Mouse (Mus musculus) heart, postnatal 10 days (tissue): ENCODE results near the gene Engase. TPM values are rescaled to one million over a fixed set of nuclear protein-coding genes. Genes with fewer than 3 reads are reported as not detected.

ENCODE experiments used
- DNase-seq, 2 experiments: peaks; one replicate each; pipeline ENCODE4 v3.0.0; 2021
- intact Hi-C: fragments of 180-260 bp; cut with DNase I; formaldehyde crosslinking; loops from one replicate; pipeline ENCODE4 v1.15.1; 2025
- total RNA-seq, 2 experiments: library from RNA; stranded (reverse); gene quantifications; 2 replicates each; pipeline ENCODE4 v1.2.3; 2021

The Engase gene
- total RNA-seq, 2 experiments from 2014 or later = 6.6 to 7.1 TPM

DNA sequence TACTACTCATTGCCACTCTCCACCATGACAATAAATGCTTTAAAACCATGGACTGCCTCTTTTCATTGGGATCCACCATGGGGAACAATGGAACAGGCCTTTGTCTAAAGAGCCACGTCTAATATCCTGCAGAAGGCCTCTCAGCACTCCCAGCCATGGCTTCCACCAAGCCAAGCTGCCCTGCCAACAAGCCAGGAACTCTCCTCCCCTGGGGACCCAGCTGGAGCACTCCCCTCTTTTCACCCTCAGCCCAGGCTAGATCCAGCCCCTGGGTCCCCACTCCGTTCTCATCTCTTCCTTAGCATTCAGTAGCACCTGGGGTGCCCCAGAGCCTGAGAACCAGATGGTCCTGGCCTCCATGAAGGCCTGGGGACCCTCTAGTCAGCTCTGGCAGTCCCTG is 23.7 kb upstream of the Engase start:
- intact Hi-C loops = no loop called here
- no peak for DNase-seq

GRCm38 (mm10) chr11:118453886-118454671 is 22.6 kb upstream of the Engase start:
- intact Hi-C loops = no loop called here
- peak; percentile 64 to 68 for DNase-seq

DNA sequence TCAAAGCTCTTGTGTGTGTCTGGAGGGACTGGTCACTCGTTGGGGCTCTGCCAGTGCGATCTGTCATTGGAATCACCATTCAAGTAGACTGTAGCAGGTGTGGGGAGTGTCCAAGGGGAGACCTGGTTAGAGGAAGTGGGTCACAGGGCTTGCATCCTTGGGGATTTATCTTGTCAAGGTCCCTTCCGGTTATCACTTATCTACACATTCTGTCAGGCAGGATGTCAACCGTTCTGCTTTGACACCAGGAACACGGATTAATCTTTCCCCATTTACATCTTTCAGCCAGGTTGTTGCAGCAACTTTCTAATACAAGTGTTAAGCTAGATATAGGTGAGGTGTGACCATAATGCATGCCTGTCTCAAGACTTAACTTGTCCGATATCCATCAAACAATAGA is 20.8 kb upstream of the Engase start:
- intact Hi-C loops = no loop called here

GRCm38 (mm10) chr11:118456937-118457336 is 19.7 kb upstream of the Engase start:
- DNase-seq = peak; percentile 49 to 60

More for the DNA sequence above, 20.8 kb upstream of the Engase start:
- DNase-seq = no peak

DNA sequence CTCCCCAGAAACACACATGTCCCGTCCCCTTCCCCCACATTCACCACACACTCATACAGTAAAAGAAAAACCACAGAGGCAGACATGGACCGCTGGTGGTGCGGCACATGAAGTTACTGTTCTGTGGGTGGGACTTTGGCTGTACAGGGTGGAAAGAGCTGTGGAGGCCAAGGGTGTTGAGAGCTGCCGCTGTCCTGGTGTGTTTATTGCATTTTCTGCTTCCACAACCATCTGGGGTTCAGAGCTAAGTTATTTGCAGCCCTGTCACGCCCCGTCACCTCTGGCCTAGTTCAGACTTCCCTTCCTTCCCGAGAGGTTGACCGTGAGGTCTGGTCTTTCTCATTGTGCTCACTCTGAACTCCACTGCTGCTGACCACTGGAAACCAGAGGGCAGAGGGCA is 17.6 kb upstream of the Engase start:
- DNase-seq = peak; percentile 72 to 80
- intact Hi-C loops = no loop called here

More at GRCm38 (mm10) chr11:118456937-118457336, 19.7 kb upstream of the Engase start:
- intact Hi-C loops = no loop called here

DNA sequence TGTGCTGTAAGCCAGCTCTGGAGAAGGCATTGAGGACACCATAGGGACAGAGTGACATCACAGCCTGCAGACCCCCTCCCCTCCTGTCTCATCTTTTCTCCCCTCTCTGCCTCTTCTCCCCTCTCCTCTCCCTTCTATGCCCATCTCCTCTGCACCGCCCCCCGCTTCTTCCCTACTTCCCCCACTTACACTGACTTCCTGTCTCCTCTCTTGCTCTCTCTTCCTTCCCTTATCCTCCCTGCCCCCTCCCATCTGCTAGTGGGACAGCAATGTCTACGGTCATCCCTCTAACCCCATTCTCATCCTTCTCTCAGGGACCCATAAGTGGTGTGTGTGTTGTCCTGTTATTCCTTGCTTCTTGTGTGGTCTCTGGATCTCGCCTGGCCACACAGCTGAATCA is 17.1 kb upstream of the Engase start:
- DNase-seq = peak in 1 of 2 experiments; percentile 41
- intact Hi-C loops = no loop called here

- intact Hi-C loops = no loop called here
- peak in 1 of 2 experiments; percentile 43 for DNase-seq
Measured at GRCm38 (mm10) chr11:118460280-118460679, 16.3 kb upstream of the Engase start.

GRCm38 (mm10) chr11:118467441-118468035 is 9.1 kb upstream of the Engase start:
- no peak for DNase-seq
- intact Hi-C loops = no loop called here

- no peak for DNase-seq
- intact Hi-C loops = no loop called here
Measured at GRCm38 (mm10) chr11:118469509-118470160, 7.0 kb upstream of the Engase start.

DNA sequence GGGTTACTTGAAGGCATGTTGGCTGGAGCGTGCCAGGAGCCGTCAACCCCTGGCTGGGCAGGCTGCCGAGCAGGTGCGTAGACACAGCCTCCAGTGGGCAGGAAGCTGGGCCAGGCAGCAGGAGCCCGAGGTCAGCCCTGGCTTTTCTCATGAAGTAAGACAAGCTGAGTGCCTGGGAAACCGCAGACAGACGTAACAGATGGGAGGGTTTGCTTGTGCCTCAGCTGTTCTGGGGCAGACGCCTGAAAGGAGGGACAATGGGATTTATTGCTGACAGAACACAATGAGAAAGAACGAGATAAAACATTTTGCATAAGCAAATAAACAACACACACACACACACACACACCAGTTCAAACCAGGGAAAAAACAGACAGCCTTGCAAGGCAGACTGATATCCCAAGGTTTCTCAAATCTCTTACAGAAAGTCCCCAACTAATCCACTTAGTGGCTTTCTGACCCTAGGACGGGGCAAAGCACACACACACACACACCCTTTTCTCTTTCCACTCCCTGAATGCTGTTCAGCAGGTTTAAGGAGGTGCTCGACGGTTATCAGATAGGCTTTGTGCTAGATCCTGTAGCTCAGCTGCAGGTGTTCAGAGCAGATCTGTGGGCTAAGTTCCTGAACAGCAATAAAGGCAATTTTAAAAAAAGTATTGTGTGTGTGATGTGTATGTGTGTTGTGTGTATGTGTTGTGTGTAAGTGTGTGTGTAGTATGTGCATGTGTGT is 6.2 kb upstream of the Engase start:
- intact Hi-C loops = no loop called here
- peak in 1 of 2 experiments; percentile 29 for DNase-seq

GRCm38 (mm10) chr11:118471676-118472075 is 5.0 kb upstream of the Engase start:
- DNase-seq = no peak
- intact Hi-C loops = no loop called here

GRCm38 (mm10) chr11:118473161-118473560 is 3.5 kb upstream of the Engase start:
- intact Hi-C loops = no loop called here
- DNase-seq = no peak

DNA sequence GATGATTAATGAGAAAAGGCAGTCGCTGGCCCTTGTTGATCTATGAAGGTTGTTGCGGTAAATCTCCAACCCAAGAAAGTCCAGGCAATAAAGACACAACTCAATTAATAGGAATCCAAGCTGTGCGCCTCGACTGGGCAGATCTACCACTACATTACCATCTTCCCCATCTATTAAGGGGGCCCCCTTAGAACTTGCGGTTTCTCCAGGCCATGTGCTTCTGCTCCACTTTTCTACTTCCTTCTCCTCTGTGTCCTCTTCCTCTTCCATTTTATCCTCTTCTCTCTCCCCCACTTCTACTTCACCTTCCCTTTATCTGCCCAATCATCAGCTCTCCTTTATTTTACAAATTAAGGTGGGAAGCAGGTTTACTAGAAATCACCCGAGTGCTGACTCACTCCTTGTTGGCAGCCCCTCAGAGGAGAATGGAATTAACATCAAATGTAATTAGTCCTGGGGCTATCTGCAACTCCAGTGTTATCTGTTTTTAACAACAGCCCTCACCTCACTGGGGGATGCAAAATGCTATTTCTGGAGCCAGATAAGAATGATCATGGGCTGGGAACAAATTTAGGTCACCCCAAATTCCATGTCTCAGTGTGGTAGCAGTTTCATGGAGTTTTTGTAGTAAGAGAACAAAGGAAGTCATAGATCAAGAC is 2.7 kb upstream of the Engase start:
- intact Hi-C loops = no loop called here

GRCm38 (mm10) chr11:118475496-118476083 is 1.0 kb upstream of the Engase start:
- intact Hi-C loops = no loop called here
- no peak for DNase-seq

More for the DNA sequence above, 2.7 kb upstream of the Engase start:
- no peak for DNase-seq

DNA sequence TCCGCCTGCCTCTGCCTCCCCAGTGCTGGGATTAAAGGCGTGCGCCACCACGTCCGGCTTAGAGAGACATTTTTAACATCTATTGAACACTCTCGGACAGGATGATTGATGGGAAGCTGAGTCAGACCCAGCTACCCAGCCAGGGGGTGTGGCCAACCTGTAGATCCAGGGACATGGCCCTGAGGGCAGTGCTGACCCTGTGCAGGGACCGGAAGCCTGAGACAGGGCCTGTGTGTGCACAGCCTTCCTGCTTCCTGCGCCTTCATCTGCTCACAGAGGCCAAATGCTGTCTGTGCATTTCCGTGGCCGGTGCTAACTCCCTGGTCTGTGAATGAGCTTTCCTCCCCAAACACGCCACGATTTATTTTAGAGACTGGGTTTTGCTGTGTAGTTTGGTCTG is 3.1 kb downstream of the Engase start:
- intact Hi-C loops = no loop called here
- DNase-seq = peak; percentile 33 to 36

DNA sequence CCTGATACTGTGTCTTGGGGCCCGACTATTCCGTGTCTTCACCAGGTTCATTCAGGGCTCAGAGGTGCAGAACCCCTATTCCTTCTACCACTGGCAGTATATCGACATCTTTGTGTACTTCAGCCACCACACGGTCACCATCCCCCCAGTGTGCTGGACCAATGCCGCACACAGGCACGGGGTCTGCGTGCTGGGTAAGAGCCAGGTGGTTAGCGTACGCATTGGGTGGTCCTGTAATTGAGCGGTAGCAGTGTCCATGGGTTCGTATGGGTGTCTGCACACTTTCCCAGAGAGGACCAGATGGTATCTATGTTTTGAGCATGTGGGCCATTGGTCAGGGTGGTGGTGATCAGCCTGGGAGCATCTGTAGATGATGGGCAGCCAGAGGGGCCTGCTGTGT is 4.6 kb downstream of the Engase start:
- intact Hi-C loops = no loop called here
- DNase-seq = no peak

DNA sequence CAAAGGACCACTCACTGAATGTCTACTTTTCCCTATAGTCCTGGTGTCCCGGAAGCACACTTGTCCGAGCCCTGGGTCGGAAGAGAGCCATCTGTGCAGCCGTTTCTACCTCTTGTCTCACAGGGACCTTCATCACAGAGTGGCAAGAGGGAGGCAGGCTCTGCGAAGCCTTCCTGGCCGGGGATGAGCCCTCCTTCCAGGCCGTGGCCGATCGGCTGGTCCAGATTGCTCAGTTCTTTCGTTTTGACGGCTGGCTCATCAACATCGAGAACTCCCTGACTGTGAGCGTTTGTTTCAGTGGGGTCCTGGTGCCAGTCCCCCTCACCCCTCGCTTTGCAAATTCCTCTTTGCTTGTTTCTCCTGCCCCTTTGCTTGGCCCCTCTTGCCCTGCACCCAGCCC is 5.1 kb downstream of the Engase start:
- intact Hi-C loops = no loop called here
- no peak for DNase-seq

DNA sequence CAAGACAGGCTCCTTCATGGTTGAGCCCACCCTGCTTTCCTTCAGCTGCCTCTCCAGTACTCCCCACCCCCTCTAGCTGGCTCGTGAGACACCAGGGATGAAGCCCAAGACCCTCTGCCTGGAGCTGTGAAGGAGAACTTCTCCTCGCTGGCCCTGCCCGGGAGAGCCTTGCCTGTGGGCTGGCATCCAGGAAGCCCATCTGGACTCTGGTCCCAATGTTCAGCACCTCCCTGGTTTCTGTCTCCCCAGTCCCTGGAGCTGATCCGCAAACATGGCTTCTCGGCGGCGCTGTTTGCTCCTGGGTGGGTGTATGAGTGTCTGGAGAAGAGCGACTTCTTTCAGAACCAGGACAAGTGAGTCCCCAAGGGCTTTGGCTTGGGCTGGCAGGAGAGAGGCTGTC is 7.5 kb downstream of the Engase start:
- intact Hi-C loops = no loop called here
- no peak for DNase-seq

- intact Hi-C loops = no loop called here
- no peak for DNase-seq
Measured at GRCm38 (mm10) chr11:118485338-118485737, 8.7 kb downstream of the Engase start.

DNA sequence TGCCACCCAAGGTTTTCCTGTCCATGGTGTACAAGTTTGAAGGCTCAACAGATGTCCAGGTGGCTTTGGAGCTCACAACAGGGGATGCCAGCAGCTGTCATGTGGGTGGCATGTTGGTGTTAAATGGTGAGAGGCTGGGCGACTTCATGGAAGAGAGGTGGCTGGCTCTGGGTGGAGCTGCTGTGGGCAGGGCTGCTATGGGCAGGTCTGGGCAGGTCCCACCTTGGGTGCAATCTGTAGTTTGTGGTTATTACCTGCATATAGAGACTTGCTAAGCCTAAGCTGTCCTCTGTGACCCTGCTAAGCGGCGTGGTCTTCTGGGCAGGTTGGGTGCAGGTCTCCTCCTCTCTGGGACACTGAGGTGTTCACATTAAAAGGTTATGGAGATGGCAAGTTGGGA is 9.2 kb downstream of the Engase start:
- intact Hi-C loops = no loop called here
- DNase-seq = no peak
